Mouse (Mus musculus): Measurements from ENCODE around the gene Stab1. TPM values are rescaled to one million over a fixed set of nuclear protein-coding genes. Genes with fewer than 3 reads are reported as not detected.
A peak's percentile ranks its signal among the peaks of the same experiment; 100 is the strongest.

Gene Stab1
- polyA plus RNA-seq, 2 experiments from 2014 or later, result 0.91 to 2.7 TPM

DNA sequence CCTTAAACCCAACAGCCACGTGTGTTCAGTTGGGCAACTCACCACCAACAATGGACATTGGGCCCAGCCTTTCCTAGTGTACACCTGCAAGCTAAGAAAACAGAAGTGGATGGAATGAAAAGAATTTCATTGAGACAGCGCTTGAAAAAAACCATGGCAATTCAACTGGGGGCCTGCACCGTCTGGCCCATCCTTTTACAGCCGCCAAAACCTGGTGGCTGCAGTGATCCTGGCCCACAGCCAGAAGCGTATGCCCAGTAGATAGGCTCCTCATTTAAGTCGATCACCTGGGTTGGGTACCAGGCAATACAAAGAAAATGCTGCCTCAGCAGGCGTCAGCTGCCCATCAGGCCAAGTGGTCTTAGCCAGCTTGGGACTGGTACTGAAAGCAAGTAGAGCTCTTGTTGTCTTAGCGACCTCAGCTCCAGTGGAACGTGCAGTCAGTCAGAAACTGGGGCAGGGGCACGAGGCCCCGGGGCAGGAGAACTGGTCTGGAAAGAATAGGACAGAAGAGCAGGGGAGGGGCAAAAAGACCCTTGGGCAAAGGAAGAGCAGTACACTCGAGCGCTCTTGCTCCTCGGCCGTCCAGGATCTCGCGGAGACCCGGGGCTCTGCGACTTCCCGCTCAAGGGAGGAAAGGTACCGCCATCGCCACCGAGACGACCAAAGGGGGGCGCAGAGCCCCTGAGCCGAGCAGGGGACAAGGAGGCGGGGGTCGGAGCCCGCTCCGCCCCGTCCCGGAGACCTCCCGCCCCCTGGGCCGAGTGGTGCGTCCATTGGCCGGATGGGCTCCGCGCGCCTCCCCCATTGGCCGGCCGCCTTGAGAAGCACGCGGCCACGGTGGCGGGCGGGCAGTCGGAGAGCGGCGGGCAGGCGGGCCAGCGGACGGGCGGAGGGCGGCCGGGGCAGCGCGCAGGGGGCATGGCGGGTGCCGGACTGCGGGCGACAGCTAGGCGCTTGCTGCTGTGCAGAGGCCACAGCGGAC is 37.9 kb downstream of the Stab1 start, which contains the start of gene Nt5dc2:
Nt5dc2 (plus strand) TSS at position 818 of the 985 bp plus-strand sequence.
- ATAC-seq, result peak; percentile 4

GRCm38 (mm10) chr14:31129326-31130235 is 38.9 kb downstream of the Stab1 start:
- no peak for ATAC-seq

GRCm38 (mm10) chr14:31128826-31129219 is 39.6 kb downstream of the Stab1 start, which contains the start of gene Smim4:
Gene Smim4, minus strand, starts transcription at chr14:31128956.
- peak; percentile 96 for ATAC-seq

DNA sequence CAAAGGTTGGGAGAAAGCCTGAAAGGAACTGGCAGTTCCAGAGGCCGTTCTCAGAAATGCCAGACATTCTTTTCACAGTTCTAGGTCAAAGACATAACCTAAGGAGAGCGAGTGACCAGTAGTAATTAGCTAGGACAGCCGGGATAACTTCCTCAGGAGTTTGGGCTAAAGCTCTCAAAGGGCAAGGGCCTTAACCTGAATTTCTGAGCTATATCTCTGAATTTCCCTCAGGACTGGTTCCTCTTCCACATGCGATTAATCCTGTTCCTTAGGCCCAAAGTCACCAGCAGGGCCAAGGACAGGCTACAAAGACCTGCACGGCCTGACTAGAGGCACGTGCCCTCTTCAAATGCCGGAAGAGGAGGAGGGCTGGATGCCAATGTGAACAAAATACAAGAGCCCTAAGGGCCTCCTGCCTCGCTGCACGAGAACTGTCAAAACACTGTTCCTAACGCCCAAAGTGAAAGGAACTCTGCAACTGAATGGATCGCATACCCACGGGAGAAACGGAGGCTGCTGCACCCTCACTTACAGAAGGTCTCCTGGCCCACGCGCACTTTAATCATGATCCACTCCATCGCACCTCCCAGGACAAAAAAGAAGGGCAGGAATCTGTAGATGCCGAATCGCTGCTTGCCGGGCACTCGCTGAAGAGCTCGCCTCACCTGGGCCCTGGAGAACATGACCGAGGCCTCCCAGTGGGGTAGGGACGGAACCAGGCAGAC is 40.2 kb downstream of the Stab1 start:
- peak; percentile 42 for ATAC-seq

DNA sequence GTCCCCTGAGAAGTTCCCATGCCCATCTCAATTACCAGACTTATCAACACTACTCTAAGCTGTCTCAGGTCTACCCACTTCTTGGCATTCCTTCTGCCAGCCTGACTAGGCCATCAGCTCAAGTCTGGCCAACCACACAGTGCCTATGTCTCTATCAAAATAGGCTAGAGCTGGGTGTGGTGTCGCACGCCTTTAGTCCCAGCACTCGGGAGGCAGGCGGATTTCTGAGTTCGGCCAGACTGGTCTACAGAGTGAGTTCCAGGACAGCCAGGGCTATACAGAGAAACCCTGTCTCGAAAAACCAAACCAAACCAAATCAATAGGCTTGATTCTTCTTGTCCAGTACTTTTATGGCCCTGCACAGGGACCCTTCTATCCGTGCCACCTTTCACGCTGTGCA is 41.6 kb downstream of the Stab1 start:
- no peak for ATAC-seq

DNA sequence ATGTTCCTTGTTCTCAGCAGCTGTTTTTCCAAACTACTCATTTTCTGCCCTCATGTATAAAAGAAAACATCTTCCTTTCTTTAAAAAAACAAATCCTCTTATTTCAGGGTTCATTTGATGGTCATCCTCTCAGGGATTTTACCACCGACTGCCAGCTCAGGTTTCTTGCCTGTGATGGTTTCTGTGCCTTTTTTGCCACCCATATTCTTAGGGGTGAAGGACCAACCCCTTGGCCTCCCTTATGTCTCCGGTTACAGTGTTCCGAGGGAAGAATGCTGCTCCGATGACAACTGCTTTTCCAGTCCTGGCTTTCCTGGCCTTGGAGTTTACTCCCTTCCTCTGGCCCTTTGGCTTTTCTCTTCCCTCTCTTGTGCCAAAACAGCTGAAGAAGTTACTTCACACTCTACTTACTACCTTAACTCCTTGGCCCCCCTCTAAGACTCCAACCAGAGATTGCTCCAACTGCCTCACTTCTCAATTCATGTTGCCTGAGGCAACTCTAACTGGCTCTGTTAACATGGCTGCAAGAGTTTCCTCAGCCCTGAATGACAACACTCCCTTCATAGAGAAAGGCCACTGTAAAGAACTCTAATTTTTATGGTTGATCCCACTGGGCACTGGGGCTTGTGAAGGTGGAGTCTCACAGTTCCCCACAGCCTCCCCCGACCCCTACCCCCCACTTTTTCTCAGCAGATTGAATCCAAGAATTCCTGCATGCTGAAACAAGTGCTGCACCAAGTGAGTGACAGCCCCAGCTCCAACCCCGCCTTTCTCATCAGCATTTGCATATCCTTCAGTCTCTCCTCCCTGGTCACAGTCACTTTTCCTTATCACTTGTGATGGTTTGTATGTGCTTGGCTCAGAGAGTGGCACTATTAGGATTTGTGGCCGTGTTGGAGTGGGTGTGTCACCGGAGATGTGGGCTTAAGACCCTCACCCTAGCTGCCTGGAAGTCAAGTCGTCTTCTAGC is 43.0 kb downstream of the Stab1 start:
- no peak for ATAC-seq

GRCm38 (mm10) chr14:31115522-31115921 is 52.9 kb downstream of the Stab1 start:
- no peak for ATAC-seq

GRCm38 (mm10) chr14:31114011-31114410 is 54.4 kb downstream of the Stab1 start:
- no peak for ATAC-seq

DNA sequence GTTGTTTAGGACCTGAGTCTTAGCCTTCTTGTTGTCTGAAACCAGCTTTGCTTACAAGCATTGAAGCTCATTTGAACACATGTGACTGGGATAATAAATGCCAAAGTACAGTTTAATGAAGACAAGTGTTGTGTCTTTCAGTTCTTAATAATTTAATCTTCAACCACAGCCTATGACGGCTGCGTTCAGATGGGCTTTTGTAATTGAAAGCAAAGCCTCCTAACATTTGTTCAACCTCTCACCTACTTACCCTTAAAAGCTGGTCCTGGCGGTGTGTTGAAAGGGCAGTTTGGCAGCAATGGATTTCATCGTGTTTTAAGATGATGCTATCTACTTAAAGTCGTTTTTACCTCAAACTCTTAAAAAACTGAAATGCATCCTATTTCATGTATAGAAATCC is 56.3 kb downstream of the Stab1 start:
- ATAC-seq, result no peak

GRCm38 (mm10) chr14:31110613-31111012 is 57.8 kb downstream of the Stab1 start:
- no peak for ATAC-seq

- ATAC-seq, result no peak
Observed at GRCm38 (mm10) chr14:31105156-31105555, 63.3 kb downstream of the Stab1 start.

DNA sequence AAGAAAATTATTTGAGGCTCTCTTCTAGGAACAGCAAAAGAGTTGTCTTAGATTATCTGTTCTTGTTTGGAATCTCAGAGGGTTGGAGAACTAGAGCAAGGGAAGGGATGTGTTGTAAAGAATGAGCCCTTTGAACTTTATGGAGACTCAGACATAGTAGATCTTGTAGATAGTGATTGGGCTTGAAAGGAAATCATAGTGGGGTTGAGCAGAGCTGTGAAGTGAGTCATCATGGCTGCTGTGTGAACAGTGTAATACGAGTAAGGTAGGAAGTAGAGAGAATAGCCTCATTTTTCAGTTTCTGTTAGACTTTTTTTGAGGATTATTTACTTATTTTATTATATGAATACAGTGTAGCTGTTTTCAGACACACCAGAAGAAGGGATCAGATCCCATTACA is 78.5 kb downstream of the Stab1 start:
- ATAC-seq, result peak; percentile 72

Other genes starting within 250 kb of the Stab1 start
- gene Itih3, start 244.9 kb downstream of the Stab1 start, polyA plus RNA-seq (2017; shearing (Covaris generic)), result not detected
- not detected for gene Itih1, start 225.4 kb downstream of the Stab1 start, polyA plus RNA-seq (2017; shearing (Covaris generic))
- gene Nek4, start 217.3 kb downstream of the Stab1 start, polyA plus RNA-seq (2017; shearing (Covaris generic)), result 1 to 10 TPM; 5.9 to 6.0 TPM
- gene Glt8d1, start 167.2 kb downstream of the Stab1 start, polyA plus RNA-seq (2017; shearing (Covaris generic)), result 10 to 100 TPM; 10.1 to 10.4 TPM
- gene Spcs1, start 167.0 kb downstream of the Stab1 start, polyA plus RNA-seq (2017; shearing (Covaris generic)), result 100 to 1,000 TPM; 278 to 298 TPM
- 10 to 100 TPM; 40.1 to 46.0 TPM for gene Pbrm1, start 149.5 kb downstream of the Stab1 start, polyA plus RNA-seq (2017; shearing (Covaris generic))
- 10 to 100 TPM; 77.0 to 78.1 TPM for gene Gnl3, start 149.5 kb downstream of the Stab1 start, polyA plus RNA-seq (2017; shearing (Covaris generic))
- 10 to 100 TPM; 66.3 to 68.7 TPM for gene Smim4, start 39.7 kb downstream of the Stab1 start, polyA plus RNA-seq (2017; shearing (Covaris generic))
- gene Nt5dc2, start 37.6 kb downstream of the Stab1 start, polyA plus RNA-seq (2017; shearing (Covaris generic)), result not detected
- not detected for gene Tnnc1, start 39.7 kb upstream of the Stab1 start, polyA plus RNA-seq (2017; shearing (Covaris generic))
- gene Nisch, start 48.3 kb upstream of the Stab1 start, polyA plus RNA-seq (2017; shearing (Covaris generic)), result 100 to 1,000 TPM; 151 to 190 TPM
- not detected for gene Sema3g, start 49.2 kb upstream of the Stab1 start, polyA plus RNA-seq (2017; shearing (Covaris generic))
- gene Phf7, start 82.7 kb upstream of the Stab1 start, polyA plus RNA-seq (2017; shearing (Covaris generic)), result 10 to 100 TPM; 11.8 to 12.2 TPM
- gene Bap1, start 82.8 kb upstream of the Stab1 start, polyA plus RNA-seq (2017; shearing (Covaris generic)), result 10 to 100 TPM; 26.4 to 36.3 TPM
- under 1 TPM in 1 of 2 experiments, not detected in 1; 0.06 TPM for gene Dnah1, start 155.3 kb upstream of the Stab1 start, polyA plus RNA-seq (2017; shearing (Covaris generic))
- 10 to 100 TPM; 16.0 to 18.3 TPM for gene Capn7, start 168.0 kb upstream of the Stab1 start, polyA plus RNA-seq (2017; shearing (Covaris generic))